Mouse (Mus musculus): ENCODE results near the gene Itgb1.
A peak's percentile ranks its signal among the peaks of the same experiment; 100 is the strongest.

The Itgb1 gene

DNA sequence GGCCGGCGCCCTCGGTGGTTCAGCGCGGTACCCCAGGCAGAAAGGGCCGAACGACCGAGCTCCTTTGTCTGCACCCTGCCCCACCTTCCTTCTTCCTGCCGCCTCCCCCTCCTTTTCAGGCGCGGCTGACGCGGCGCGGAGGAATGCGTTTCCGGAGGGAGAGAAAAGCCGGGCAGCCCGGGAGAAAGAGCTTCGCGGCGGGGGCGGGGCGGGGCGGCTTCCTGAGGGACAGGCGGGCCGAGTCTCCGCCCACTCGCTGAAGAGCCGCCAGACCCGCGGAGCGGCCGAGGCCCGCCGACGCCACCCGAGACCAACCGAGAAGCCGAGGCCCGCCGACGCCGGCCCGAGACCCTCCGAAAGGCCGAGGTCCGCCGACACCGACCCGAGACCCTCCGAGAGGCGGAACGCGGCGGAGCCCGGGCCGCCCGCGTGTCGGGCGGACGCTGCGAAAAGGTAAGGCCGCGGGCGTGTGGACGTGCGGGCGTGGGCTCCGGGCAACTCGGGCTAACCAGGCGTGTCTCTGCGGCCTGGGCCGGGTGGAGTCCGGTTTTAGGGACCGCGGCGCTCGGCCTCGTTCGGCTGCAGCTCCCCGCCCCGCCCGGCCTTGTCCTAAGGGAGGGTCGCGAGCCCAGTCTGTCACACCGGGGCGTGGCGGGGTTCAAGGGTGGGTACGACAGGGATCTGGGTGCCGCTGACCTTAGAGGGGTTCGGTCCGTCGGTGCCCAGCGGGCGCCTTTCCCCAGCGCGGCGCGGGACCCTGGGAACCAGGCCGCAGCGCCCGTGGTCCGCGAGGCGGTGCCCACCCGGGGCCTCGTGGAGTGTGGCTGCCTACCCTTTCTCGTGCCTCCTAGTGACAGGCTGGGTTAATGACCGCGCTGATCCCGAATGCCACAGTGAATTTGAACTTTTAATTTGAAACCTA lies at the start of gene Itgb1:
Gene Itgb1, plus strand, starts transcription at position 148 of the 922 bp plus-strand sequence.
- peak; percentile 90 to 94 for DNase-seq

DNA sequence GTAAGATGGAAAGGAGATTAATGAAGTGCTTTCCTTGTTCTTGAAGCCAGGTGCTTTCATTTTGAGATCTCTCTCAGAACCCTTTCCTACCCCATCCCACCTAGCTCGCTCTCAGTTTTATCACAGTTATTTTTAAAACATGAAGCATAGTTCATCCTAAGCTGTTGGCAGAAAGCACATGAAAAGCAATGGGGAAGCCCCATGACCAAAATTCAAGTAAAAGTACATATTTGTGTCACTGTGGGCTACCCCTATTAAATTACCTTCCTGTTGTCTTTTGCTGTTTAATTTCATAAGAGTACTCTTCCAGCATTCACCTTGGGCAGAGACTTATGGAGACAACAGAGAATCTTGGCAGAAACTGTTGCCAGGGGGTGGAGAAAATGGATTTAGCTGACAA lies 42.4 kb upstream of the Itgb1 start:
- DNase-seq, result no peak

DNA sequence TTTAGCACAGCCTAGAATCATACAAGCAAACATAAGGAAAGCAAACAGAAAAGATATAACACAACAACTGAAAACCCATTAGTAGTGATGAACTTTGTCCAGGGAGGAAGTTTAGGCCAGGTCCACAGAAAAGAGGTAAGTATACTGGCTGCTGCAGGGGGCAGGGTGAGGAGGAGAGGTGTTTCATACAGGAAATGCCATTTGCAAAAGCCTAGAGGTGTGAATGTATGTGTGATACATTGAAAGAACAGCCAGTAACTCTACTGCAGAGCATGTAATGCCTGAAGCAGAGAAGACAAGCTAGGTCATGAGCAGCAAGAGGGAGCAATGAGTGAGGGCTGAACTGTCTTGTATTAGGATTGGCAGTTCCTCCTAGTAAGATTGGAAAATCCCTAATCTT lies 40.0 kb upstream of the Itgb1 start:
- DNase-seq, result no peak

DNA sequence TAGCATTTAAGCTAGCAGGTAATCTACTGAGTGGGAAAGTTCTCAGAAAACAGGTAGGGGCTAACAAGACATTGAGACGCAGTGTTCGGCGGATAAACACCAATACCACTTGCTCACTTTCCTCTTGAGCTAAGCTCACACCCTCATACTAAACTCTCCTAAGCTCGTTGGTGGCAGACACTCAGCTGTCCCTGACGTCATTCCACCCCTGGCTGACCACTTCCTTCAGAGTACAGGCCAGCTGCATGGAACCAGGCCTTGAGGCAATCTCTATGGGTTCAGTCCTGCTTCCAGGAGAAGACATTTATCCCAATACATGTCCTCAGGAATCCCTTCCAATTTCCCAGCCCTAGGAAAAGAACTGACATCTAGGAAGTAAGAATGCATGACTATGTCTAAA lies 39.0 kb upstream of the Itgb1 start:
- DNase-seq, result no peak

DNA sequence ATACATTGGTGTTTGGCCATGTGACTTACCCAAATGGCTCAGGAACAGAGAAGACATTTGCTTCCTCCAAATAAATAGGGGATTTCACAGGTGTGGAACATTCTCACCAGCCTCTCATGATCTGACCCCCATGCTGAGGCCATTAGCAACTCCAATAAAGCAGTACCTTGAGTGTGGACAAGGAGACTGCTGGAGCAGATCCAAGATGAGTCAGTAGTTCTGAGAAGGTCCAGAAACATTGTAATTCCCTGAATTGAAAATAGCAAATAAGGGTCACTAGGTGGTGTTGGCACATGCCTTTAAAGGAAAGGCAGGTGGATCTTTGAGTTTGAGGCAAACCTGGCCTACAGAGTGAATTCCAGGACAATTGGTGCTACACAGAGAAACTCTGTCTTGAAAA lies 37.4 kb upstream of the Itgb1 start:
- DNase-seq, result no peak

DNA sequence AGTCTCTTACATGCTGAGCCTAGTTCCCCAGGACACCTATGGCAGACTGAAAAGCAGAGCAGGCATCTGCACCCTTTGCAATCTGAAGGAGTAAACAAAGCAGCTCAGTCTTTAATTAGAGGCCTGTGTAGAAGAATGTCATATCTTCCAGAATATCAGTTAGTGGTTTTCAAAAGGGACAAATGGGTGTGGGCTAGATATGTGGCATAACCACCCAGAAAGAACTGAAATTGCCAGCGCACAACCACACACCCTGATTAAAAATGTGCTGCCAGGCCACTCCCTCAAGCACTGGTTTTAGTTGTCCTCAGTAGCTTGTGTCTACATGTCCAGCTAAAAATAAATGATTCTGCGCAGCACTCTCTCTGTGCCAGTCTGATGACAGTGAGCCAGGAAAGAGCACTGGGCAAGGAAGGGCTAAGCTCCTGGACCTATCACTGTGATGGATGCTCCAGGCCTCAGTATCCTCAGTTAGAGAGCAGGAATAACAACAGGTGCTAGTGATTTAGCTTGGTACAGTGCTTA lies 35.1 kb upstream of the Itgb1 start:
- no peak for DNase-seq

DNA sequence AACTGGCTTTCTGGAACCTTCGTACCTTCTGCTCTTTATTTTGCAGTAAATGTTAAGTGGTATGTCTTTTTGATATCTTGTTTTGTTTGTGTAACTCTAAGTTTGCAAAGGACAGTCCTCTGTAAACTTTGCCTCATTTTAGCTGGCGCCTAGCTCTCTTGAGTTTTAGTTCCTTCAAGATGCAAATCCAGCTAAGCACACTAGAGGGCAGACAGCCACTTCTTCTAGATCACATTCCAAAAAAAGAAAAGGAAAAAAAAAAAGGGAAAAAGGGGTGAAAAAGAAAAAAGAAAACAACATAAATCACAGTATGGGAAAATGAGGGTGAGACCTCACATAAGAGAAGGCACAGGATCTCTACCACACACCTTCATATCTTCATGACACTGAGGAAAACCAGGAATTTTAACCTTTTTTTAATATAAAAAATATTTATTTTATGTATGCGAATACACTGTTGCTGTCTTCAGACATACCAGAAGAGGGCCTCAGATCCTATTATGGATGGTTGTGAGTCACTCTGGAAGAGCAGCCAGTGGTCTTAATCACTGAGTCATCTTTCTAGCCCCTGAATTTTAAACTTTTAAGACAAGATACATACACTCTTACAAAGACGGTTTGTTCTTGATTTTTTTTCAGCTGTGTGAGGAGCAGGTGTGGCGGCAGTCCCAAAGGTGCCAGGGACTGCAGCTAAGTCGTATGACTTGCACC lies 32.9 kb upstream of the Itgb1 start:
- DNase-seq, result peak; percentile 15 to 55

DNA sequence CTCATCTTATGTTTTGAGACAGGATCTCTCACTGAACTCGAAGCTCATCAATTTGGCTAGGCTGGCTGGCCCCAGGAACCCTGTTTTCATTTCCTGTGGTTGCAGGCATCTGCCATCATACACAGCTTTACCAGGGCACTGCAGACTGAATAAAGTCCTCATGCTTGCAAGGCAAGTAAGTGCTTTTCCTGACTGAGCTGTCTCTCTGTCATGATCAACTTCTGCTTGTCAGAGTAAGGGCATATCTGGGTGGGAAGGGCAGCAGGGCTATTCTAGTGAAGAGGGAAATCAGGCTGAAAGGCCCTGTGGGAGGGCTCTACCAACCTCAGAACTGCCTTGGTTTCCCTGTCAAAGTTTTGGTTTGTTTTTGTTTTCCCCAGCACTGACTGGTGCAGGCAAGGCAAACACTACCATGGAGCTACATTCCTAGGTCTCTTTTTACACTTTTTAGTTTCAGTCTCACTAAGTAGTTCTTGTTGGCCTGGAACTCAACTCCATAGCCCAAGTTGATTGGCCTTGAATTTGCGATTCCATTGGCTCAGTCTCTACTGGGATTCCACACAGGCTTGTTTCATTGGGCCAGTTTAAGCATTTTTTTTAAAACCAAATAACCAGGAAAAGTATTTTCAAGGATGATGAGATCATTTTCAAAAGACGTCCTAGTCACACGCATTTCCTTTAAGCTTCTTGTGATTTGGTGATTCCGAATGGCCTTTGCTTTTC lies 31.7 kb upstream of the Itgb1 start:
- DNase-seq, result no peak

DNA sequence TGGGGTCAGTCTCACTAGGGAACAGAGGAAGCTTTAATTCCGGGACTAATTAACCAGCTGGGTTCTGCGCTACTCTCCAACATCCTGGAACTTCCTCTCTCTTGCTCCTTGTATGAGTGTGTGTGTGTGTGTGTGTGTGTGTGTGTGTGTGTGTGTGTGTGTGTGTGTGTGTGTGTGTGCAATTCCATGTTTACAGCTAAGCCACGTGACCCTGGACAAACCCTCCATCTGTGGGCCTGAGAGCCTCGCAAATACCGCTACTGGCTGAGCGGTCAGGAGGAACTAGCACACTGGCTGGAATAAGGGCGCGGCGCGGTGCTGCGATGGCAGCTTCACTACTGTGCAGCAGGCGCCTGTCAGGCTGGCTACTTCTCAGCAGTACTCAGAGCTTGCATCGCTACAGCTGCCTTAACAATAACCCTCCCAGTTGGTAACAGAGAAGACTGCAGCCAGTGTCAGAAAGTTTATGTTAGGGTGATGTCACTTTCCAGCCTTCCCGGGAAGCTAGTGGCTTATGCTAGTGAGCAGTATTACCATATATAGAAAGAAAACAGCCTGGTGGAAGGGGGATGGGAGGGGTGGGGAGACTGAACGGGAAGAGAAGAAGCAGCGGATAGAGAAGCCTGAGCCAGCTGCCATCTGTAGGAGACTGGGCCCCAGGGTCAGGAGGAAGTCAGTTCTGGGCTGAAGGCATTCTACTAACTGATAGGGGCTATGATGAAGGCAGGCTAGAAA lies 30.9 kb upstream of the Itgb1 start:
- DNase-seq, result peak; percentile 29 to 41

DNA sequence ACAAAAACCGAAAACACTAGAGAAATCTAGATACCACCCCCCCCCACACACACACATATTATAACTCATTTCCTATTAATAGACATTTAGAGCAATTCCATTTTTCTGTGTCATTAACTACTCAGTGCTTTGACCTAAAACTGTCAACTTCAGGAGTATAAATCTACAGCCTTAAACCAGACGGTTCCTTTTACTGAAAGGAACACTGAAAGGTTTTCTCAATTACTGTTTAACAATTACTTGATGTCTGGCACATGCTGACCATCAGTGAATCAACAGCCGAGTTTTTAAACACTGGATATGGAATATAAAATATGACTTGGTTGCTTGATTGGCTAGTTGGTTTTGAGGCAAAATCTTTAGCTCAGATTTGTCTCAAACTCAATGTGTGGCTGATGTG lies 23.3 kb upstream of the Itgb1 start:
- no peak for DNase-seq

DNA sequence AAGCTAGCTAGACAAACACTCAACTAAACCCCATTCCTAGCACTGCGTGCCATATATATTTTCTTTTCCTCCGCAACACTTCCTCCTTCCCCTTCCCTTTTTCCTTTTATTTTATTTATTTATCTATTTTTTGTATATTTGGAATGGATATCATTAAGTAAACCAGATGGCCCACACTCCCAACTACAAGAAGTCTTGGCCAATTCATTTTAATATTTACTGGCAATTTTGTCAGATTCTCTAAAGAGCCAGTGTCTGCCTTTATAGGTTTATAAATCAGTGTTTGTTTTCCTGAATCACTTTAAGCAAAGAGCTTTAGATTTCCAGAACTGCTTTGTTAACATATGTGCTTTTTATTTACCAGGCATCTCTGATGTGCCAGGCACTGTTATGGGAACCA lies 22.8 kb upstream of the Itgb1 start:
- no peak for DNase-seq

DNA sequence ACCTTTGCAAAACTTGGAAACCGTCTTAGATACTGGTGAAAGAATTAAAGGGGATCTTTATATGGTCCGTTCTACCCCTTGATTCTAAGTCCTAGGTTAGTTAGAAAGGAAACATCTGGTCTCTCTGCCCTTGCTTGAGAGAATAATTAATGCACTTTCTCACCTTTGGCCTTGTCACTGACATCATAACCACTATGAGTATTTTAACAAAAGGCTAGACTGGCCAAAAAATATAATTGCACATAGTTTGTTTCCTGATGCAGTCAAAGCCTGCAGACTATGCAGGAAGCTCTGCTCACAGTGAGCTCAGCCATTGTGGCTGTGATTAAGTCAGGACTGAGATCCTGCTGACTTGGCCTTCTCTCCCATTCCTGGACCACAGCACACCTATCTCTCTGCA lies 22.3 kb upstream of the Itgb1 start:
- no peak for DNase-seq

DNA sequence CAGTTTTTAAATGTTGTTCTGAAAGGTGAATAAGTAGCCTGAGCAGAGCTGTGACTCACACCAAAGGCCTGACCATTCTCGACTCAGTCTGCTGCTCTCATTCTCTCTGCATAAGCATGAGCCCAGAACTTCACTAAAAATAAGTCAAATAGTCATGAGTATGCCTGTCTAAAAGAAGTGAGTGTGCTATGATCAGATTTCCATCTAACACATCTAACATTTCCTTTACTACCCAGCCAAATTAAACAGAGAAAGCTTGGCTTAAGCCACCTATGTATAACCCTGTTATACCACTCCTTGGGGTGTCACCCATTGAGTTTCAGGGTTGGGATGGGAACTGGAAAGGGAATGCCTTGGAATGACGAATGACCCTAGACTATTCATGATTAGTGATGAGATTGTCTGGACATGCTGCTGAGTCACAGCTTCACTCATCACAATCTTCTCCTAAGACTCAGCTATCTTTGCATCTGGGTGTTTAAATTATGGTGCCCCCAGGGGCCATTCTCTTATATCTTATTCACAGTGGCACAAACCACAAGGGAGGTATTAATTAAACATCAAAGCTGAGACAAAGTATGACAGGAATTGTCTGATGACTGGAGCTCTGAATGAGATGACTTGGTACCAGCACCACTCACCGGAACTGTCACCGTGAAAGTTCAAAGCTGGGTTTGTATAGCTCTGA lies 18.7 kb upstream of the Itgb1 start:
- no peak for DNase-seq

DNA sequence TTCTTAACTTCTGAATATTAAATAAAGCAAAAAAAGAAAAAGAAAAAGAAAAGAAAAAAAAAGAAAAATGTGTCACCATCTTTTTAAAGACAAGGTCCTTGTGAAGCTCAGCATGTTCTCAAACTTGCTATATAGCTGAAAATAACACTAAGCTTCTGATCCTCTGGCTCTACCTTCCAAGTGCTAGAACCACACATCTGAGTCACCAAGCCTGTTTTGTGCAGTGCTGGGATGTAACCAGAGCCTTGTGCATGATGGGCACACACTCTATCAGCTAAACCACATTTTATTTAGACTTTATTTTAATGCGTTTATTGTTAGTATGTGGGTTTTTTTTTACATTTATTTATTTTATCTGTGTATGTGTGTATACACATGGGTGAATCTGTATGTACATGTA lies 13.6 kb upstream of the Itgb1 start:
- no peak for DNase-seq

DNA sequence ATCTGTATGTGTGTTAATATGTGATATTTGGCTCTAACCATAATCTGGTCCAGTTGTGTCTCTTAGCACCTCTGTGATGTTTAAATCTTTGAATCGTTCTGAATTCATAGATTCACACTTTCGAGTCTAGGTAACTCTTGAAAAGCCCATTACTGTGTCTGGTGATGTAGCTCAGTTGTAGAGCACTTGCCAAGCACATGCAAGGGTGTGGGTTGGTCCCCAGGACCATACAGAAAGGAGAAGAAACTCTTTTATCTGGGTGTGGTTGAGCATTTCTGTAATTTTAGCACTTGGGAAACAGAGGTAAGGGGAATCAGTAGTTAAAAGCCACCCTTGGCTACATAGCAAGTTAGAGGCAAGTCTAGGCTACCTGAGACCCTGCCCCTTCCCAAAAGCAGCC lies 13.0 kb upstream of the Itgb1 start:
- DNase-seq, result no peak

DNA sequence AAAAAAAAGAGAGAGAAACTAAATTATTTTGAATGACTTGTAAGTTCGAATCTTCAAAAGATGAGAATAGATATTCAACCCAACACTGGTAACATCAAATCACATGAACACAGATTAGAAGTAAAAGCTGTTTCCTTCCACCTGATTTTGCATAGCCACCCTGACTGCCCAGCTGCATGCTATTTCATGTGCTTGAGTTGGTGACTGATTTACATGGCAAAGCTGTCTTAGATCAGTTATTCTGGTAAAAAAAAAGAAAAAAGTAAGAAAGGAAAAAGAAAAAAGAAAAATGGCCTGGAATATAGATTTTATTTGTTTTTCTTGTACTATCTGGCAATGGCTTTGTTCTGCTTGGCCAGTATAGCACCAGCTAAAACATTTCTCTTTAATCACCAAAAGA lies 12.5 kb upstream of the Itgb1 start:
- no peak for DNase-seq

DNA sequence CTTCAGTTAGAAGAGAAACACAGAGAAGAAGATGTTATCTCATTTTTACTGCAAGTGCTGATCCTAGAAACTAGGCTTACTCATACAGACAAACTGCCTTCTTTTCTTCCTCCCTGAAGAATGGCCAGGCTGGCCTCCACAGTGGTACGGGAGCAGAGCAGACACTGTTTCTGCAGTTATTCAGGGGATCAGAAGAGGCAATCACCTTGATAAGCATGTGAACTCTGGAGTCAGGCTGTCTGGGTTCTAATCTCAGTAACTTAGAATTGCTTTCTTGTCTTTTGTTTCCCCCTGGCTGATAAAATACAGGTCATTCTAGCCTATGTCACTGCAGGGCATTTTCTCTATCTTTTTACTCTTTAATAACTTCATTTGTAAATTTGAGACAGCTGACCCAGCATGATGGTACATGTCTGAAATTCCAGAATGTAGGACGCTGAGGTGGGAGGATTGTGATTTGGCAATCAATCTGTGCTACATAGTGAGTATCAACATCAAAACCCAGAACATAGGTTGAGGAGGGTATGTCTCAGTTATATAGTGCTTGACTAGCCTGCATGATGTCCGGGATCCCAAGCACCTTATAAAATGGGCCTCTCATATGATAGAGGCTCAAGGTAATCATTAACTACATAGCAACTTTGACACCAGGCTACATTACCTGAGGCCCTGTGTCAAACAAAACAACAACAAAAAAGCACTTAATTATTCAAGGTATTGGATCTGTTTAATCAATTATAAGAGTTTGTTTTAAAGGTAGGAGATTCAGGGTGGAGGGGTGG lies 9.4 kb upstream of the Itgb1 start:
- DNase-seq, result no peak

DNA sequence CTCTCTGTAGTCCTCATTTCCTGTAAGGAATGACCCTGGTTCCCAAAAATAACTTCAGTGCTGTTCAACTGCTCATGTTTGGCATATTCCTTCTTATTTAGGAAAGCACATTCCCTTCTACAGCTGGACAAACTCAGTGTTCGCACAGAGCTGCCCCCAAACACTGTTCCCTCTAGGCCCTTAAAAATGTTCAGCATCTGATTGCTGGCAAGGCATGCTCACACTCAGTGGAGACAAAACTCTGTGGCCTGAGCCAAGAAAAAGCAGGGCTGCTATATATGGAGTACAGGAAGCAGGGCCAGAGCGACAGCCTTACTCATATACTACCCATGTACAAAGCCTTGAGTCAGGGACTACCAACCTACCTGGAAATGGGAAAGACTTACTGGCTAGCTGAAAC lies 5.5 kb upstream of the Itgb1 start:
- no peak for DNase-seq

DNA sequence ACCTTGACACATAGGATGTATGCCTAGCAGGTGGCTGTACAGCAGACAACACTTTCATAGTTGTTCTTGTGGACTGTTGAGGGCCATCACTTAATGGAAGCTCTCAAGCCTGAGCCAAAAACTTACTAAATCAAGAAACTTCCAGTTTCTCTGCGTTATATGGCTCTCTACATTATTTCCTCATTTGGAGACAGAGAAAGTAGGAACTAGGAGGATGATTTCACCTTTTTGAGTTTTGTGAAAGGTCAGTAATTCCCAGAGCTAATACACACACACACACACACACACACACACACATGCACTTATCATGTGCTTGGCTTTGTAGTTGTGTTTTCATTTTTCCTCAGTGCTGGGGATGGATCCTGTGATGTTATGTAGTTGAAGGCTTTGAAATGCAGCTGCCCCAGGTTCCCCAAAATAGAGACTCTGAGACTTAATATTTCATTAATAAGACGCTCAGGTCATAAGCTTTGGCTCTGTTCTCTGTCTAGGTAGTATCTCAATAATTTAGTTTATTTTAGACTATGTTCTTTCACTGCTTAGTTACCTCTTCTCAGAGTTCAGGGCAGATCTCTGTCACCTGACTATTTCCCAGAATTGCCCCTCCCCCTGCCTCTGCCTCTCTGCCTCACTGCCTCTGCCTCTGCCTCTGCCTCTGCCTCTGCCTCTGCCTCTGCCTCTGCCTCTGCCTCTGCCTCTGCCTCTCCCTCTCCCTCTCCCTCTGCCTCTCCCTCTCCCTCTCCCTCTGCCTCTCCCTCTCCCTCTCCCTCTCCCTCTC lies 4.7 kb upstream of the Itgb1 start:
- DNase-seq, result no peak

DNA sequence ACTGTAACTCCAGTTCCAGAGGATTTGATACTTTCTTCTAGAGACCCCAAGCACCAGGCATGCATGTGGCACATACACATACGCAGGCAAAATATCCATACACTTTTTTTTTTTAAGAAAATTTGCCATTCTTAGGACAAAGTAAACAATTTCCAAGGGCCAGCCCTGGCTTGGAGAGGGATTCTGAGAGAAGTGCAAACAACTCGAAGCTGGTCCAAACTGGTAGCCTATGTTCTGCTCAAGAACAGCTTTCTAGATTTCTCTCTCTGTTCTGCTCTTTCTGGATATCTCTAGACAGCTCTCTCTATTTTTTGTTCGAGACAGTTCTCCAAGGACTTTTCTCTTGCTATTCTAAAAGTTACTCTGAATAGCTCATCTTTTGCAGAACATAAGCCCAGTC lies 3.5 kb upstream of the Itgb1 start:
- no peak for DNase-seq

Measured in cerebellum, postnatal 36 days (tissue).